Mouse (Mus musculus) liver, adult 2 months (tissue): ENCODE measurements around the gene Gm6583.

Source experiments
- CTCF ChIP-seq: fragments of 200-500 bp; IDR thresholded peaks from 2 replicates; pipeline ENCODE4 v1.5.1; 2011; ENCODE audit warnings: low read depth, low read length, control low read depth
- POLR2A ChIP-seq: fragments of 200-500 bp; IDR thresholded peaks from 2 replicates; pipeline ENCODE4 v1.6.1; 2011; ENCODE audit warnings: low read length, control low read depth; ENCODE audit not compliant: insufficient read depth; ENCODE audit errors: extremely low read depth

DNA sequence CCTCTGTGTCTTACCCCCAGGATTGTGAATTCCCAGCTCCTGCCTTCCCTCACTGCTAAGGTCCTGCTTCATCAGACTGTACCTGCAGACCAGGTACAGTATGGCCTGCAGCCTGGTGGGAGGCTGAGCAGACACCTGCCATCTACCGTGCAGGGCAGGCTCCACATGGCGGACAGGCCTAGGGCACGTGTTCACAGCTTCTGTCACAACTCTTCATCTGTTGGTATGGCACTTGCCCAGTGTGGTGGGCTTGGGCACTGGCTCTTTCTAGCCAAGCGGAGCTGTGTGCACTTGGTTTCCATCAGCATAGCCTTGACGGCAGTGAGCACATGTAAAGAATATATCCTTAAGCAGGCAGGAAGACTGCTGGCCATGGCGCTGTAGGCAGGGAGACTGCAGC is 11.0 kb upstream of the Gm6583 start:
- TF ChIP-seq POLR2A (no peak), CTCF (no peak)
